Mouse (Mus musculus) limb, embryonic 15.5 days (tissue): ENCODE results near the gene Adam12. TPM values are rescaled to one million over a fixed set of nuclear protein-coding genes. Genes with fewer than 3 reads are reported as not detected.

Experiments used
- ATAC-seq: fragments of 200-750 bp; cut with Nextera tagmentation; 2 replicates; pipeline ENCODE4 v1.8.0; 2017; ENCODE audit warnings: low read depth, moderate TSS enrichment; ENCODE audit not compliant: insufficient number of reproducible peaks, low FRiP score, low TSS enrichment
- H3K27ac ChIP-seq: fragments of 300-500 bp; sonication (generic); 2 replicates; pipeline ENCODE4 v1.5.1; 2015; ENCODE audit warnings: moderate library complexity, mild to moderate bottlenecking, inconsistent platforms
- H3K27me3 ChIP-seq: fragments of 300-500 bp; sonication (generic); 2 replicates; pipeline ENCODE4 v1.6.1; 2015; ENCODE audit warnings: inconsistent platforms
- H3K36me3 ChIP-seq: fragments of 300-500 bp; sonication (generic); 2 replicates; pipeline ENCODE4 v1.6.1; 2015; ENCODE audit warnings: inconsistent platforms
- H3K4me1 ChIP-seq: fragments of 300-500 bp; sonication (generic); 2 replicates; pipeline ENCODE4 v1.6.1; 2015; ENCODE audit warnings: inconsistent platforms
- H3K4me2 ChIP-seq: fragments of 300-500 bp; sonication (generic); 2 replicates; pipeline ENCODE4 v1.6.1; 2015; ENCODE audit warnings: mild to moderate bottlenecking, inconsistent platforms
- H3K4me3 ChIP-seq: fragments of 300-500 bp; sonication (generic); 2 replicates; pipeline ENCODE4 v1.5.1; 2015; ENCODE audit warnings: mild to moderate bottlenecking, inconsistent platforms
- H3K9ac ChIP-seq: fragments of 300-500 bp; sonication (generic); 2 replicates; pipeline ENCODE4 v1.6.1; 2015; ENCODE audit warnings: inconsistent platforms
- H3K9me3 ChIP-seq: fragments of 300-500 bp; sonication (generic); 2 replicates; pipeline ENCODE4 v1.6.1; 2016; ENCODE audit warnings: inconsistent platforms
- WGBS: fragments of 180-500 bp; shearing (Covaris S2); methylation state at CpG from one replicate; pipeline ENCODE4 v1.1.7; 2015; 5-methylcytosine and 5-hydroxymethylcytosine counted together
- polyA plus RNA-seq: library from polyadenylated mRNA; unstranded; fragments of >200 nt; fragmentation: Nextera tagmentation; extraction: Ambion mirVana; gene quantifications from 2 replicates; pipeline ENCODE4 v1.2.1, GENCODE M21; 2015

Gene Adam12
- polyA plus RNA-seq, 1 experiment from 2014 or later: 8.1 TPM

DNA sequence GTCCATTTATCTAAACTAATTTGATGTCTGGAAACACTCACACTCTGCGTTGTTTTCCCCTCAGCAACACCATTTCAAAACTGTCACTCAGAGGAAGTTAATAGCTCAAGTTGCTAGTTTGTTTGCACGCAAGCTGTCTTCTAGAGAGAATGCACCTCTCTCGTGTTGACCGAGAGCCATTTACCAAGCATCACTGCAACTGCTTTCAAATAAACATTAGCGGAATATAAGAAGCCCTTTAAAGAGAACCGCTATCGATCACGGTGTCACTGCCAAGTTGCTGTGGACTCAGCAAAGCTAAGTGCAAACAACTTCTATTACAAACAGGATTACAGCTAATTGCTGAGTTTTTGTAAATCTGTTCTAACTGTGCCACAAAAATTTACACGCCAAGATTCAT is 87.8 kb downstream of the Adam12 start:
- H3K27me3 ChIP-seq: no peaks in the 10 kb centered on the region
- H3K4me1 ChIP-seq: peaks cover 6% of the 10 kb centered on the region
- no peak overlapping the region for H3K4me3 ChIP-seq
- H3K36me3 ChIP-seq: no peaks in the 10 kb centered on the region
- no peak overlapping the region for H3K27ac ChIP-seq
- no peak for ATAC-seq
- no peak overlapping the region for H3K9ac ChIP-seq
- H3K9me3 ChIP-seq: no peaks in the 10 kb centered on the region
- H3K4me2 ChIP-seq: no peak overlapping the region
- 82% methylated on average over 9 of the region's 9 CpGs for WGBS

DNA sequence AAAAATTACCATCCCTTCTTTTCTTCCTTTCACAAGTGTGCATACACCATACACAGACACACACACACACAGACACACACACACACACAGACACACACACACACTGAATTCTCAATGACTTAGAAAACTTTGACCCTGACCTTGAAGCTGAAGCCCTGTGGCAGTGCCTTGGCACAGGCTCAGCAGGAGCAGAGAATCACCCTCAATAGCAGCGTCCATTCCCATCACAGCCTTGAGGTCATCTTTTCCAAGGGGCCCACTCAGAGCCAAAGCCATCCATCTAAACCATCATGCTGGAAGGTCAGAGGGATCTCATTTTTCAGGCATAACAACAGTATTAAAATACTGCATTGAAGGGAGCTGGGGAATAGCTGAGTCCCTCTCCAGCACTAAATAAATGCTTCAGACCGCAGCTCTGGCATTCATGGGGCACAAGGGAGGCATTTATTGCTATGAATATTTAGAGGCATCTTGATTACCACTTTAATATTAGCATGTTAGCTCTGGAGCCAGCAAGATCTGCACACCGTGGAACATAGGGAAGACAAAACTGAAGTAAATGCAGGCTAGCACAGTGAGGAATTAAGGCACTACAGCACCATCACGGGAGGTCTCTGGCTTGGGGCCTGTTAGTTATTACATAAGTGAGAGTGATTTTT is 92.5 kb downstream of the Adam12 start:
- Histone ChIP-seq H3K9me3 (no peaks in the 10 kb centered on the region), H3K27ac (no peak overlapping the region), H3K27me3 (no peaks in the 10 kb centered on the region), H3K4me3 (no peak overlapping the region), H3K36me3 (no peaks in the 10 kb centered on the region), H3K4me2 (no peak overlapping the region), H3K4me1 (peaks cover 4% of the 10 kb centered on the region), H3K9ac (no peak overlapping the region)
- 0 out of 2 replicates have a peak, but pooled peaks have one; percentile 55 for ATAC-seq
- 41% methylated on average over 4 of the region's 4 CpGs for WGBS

DNA sequence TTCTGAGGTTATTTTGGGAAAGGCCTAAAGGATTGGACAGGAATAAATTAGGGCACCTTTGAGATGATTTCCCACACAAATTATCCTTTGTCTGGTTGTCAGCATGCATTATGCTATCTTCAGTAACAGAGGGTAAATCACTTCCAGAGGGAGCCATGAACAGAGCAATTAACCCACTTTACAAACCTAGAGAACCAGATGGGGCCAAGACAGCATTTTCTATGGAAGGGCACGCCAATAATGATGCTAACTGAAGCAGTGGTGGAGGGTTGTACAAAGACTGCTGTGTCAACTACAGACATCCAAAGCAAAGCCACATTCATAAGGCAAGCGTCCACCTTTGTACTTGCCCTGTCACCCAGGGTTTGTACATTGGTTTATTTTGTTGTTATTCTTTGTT is 99.6 kb downstream of the Adam12 start:
- H3K9me3 ChIP-seq: no peaks in the 10 kb centered on the region
- no peaks in the 10 kb centered on the region for H3K27me3 ChIP-seq
- H3K9ac ChIP-seq: no peak overlapping the region
- H3K27ac ChIP-seq: no peak overlapping the region
- ATAC-seq: no peak
- no peak overlapping the region for H3K4me3 ChIP-seq
- WGBS: 58% methylated on average over 2 of the region's 2 CpGs
- no peaks in the 10 kb centered on the region for H3K36me3 ChIP-seq
- no peak overlapping the region for H3K4me2 ChIP-seq
- no peaks in the 10 kb centered on the region for H3K4me1 ChIP-seq

DNA sequence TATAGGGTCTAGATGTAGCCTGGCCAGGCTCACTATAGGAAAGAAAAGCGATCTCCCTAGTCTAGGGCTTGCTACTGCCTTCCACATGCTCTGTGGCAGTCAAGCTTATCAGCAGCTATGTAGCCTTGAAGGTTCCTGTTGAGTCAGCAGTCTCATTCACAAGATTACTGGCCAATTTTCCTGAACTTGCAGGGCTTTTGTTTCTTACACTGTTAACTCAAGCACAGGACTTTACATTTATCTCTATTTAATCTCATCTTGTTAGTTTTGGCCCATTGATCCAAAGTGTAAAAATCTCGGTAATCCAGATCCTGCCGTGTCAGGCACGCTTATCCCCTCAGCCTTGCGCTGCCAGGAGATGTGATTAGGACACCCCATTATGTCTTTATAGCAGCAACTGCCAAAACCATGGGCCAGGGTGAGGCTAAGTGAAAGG is 103.8 kb downstream of the Adam12 start:
- H3K27me3 ChIP-seq: no peaks in the 10 kb centered on the region
- H3K9ac ChIP-seq: no peak overlapping the region
- H3K4me3 ChIP-seq: no peak overlapping the region
- H3K36me3 ChIP-seq: no peaks in the 10 kb centered on the region
- no peak overlapping the region for H3K4me2 ChIP-seq
- 80% methylated on average over 5 of the region's 5 CpGs for WGBS
- H3K9me3 ChIP-seq: no peaks in the 10 kb centered on the region
- H3K27ac ChIP-seq: no peak overlapping the region
- no peak for ATAC-seq
- no peaks in the 10 kb centered on the region for H3K4me1 ChIP-seq

DNA sequence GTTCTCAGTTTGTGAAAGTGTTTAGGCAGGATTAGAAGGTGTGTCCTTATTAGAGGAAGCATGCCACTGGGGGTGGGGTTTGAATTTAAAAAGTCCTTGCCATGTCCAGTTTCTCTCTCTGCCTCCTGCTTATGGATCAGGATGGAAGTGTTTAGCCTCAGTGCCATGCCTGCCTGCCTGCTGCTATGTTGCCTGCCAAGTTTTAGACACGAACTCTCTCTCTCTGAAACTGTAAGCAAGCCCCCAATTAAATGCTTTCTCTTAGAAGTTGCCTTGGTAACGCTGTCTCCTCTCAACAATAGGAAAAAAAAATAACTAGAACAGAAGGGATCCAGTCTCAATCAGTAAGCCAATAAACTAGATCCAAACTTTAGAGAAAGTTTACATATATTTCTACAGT is 110.5 kb downstream of the Adam12 start:
- ATAC-seq: no peak
- no peaks in the 10 kb centered on the region for H3K27me3 ChIP-seq
- no peak overlapping the region for H3K4me2 ChIP-seq
- no peaks in the 10 kb centered on the region for H3K4me1 ChIP-seq
- no peak overlapping the region for H3K4me3 ChIP-seq
- no peak overlapping the region for H3K9ac ChIP-seq
- WGBS: 42% methylated on average over 2 of the region's 2 CpGs
- H3K9me3 ChIP-seq: no peaks in the 10 kb centered on the region
- no peak overlapping the region for H3K27ac ChIP-seq
- no peaks in the 10 kb centered on the region for H3K36me3 ChIP-seq

DNA sequence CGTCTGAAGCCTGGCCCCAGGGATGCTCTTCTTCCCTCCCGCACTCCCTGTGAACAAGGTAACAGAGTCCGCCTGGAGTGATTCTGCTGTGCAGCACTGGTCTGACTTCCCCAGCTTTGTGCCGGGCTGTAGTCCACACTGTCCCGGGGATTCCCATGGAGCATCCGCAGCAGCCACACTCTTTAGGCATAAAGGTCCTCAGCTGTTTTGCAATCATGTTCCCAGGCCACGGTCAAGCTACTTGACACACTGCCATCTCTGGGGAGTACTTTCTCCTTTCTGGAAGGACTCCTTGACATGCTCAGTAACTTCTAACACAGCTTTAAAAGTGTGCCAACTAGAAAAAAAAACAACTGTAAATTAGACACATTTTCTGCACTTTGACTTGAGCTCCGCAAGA is 116.5 kb downstream of the Adam12 start:
- Histone ChIP-seq H3K4me1 (no peaks in the 10 kb centered on the region), H3K4me2 (no peak overlapping the region), H3K4me3 (no peak overlapping the region), H3K9me3 (no peaks in the 10 kb centered on the region), H3K36me3 (no peaks in the 10 kb centered on the region), H3K9ac (no peak overlapping the region), H3K27me3 (no peaks in the 10 kb centered on the region), H3K27ac (no peak overlapping the region)
- 83% methylated on average over 8 of the region's 8 CpGs for WGBS
- ATAC-seq: no peak

DNA sequence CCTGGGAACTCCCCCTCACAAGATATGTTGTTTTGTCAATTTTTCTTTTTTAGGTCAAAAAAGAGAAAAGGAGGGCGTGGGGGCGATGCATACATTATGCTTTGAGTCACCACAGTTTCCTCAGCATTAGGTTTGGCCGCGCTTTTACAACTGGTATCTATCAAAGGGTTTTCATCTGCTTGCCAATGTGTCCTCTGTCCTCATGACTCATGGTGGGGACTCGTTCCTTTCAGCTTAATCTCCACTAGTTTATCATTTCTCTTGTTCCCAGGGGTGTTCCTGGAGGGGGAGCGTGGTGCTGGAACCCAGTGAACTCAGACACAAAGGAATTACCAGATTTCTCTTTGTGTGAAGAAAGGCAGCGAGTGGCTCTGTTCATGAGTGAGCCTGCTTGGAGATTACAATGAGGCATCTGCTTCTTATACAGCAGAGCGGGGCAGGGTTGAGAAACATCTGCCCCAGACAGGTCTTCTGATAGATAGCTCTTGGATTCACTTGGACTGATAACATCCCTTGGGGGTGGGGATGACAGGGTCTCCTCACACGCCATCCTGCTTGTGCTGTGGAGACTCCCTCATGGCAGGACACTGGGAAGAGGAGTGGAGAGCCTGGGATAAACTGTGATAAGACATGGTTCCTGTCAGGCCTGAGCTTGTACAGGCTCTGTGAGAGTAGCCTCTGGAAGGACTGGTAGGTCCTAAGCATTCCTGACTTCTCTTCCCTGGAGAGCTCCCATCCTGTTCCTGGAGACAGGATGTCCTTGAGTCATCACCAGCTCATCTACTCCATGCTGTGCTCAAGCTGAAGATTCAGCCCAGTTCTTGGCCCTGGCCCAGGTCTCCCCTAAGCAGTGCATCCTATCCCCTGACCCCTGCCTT is 117.4 kb downstream of the Adam12 start:
- Histone ChIP-seq H3K27ac (no peak overlapping the region), H3K9me3 (no peaks in the 10 kb centered on the region), H3K4me2 (no peak overlapping the region), H3K9ac (no peak overlapping the region), H3K4me3 (no peak overlapping the region), H3K4me1 (no peaks in the 10 kb centered on the region), H3K27me3 (no peaks in the 10 kb centered on the region), H3K36me3 (no peaks in the 10 kb centered on the region)
- ATAC-seq: no peak
- WGBS: 71% methylated on average over 9 of the region's 9 CpGs

DNA sequence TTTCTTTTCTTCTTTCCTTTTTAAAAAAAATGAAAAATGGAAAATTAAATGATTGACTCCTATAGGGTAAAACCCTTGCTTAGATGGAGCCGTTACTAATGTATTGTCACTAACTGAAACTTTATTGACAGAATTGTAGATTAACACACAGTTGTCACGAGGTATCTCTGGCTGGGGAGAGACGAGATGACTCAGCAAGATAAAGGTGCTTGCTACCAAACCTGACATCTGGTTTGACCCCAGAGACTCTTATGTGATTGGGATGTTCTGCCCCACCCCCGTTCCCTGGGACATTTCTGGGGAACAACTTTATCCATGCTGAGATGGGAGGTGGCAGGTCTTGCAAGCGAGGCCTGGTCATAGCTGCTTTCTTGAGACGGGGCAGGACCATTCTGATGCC is 118.1 kb downstream of the Adam12 start:
- ATAC-seq: no peak
- H3K27me3 ChIP-seq: no peaks in the 10 kb centered on the region
- no peaks in the 10 kb centered on the region for H3K36me3 ChIP-seq
- H3K9ac ChIP-seq: no peak overlapping the region
- H3K4me1 ChIP-seq: no peaks in the 10 kb centered on the region
- no peaks in the 10 kb centered on the region for H3K9me3 ChIP-seq
- no peak overlapping the region for H3K4me2 ChIP-seq
- no peak overlapping the region for H3K4me3 ChIP-seq
- no peak overlapping the region for H3K27ac ChIP-seq
- WGBS: 72% methylated on average over 6 of the region's 6 CpGs

DNA sequence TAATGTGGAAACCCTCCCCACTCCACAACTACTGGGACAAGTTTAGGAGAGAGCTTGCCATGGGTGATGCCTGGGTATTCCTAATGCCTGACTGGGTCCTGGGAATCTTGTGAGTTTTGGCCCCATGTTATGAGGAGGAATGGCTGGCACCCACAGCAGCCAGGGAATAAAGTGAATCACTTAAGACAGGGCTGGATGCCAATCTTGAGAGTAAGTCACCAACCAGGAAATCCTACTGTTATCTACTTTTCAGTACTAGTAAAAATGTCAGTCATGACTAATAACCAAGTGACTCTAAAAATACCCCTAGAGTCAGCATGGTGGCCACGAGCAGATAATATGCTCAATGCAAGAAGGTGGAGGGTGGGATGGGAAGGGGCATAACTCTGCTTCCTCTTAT is 121.8 kb downstream of the Adam12 start:
- WGBS: 76% methylated on average over 1 of the region's 1 CpGs
- Histone ChIP-seq H3K36me3 (no peaks in the 10 kb centered on the region), H3K27ac (no peak overlapping the region), H3K27me3 (no peaks in the 10 kb centered on the region), H3K4me2 (no peak overlapping the region), H3K9ac (no peak overlapping the region), H3K4me1 (no peaks in the 10 kb centered on the region), H3K9me3 (no peaks in the 10 kb centered on the region), H3K4me3 (no peak overlapping the region)
- no peak for ATAC-seq

DNA sequence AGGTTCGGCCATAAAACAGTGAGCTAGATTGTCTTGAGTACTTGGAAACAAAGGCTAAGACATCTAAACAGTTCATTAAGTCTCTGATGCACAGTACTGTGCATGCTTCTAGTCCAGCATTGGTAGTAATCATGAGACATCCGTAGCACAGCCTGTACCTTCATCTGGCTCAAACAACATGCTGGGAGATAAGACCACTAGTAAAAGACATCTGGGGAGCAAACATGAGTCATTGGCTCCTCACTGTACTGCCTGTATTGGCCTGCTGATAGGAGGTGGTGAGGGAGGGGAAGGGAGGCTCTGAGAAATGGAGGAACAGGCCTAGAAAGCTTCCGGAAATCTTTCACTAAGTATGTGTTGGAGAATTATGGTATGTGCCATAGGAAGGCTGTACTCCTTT is 124.1 kb downstream of the Adam12 start:
- no peak overlapping the region for H3K27ac ChIP-seq
- no peak overlapping the region for H3K9ac ChIP-seq
- H3K4me1 ChIP-seq: no peaks in the 10 kb centered on the region
- no peak overlapping the region for H3K4me2 ChIP-seq
- H3K27me3 ChIP-seq: no peaks in the 10 kb centered on the region
- no peak for ATAC-seq
- H3K4me3 ChIP-seq: no peak overlapping the region
- H3K9me3 ChIP-seq: no peaks in the 10 kb centered on the region
- WGBS: 78% methylated on average over 3 of the region's 3 CpGs
- no peaks in the 10 kb centered on the region for H3K36me3 ChIP-seq

DNA sequence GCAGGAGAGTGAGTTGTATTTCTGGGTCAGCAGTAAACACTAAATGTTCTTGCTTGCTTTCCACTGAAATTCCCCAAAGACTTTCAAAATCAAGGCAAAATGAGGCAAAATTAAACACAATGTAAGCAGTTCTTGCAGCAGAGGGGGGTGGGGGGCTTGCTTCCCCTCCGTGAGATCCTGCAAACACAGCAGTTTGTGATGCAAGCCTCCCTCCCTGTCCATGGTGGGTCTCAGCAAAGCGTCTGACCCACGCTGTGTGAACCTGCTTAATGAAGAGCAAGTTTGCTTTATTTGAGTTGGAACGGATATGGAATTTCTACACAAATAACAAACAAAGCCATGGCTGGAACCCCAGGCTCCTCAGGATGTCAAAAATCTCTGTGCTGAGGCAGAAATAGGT is 132.9 kb downstream of the Adam12 start:
- Histone ChIP-seq H3K27ac (no peak overlapping the region), H3K9ac (no peak overlapping the region), H3K4me1 (peaks cover 7% of the 10 kb centered on the region), H3K4me3 (no peak overlapping the region), H3K9me3 (no peaks in the 10 kb centered on the region), H3K36me3 (no peaks in the 10 kb centered on the region), H3K27me3 (no peaks in the 10 kb centered on the region), H3K4me2 (no peak overlapping the region)
- 43% methylated on average over 4 of the region's 4 CpGs for WGBS
- no peak for ATAC-seq

DNA sequence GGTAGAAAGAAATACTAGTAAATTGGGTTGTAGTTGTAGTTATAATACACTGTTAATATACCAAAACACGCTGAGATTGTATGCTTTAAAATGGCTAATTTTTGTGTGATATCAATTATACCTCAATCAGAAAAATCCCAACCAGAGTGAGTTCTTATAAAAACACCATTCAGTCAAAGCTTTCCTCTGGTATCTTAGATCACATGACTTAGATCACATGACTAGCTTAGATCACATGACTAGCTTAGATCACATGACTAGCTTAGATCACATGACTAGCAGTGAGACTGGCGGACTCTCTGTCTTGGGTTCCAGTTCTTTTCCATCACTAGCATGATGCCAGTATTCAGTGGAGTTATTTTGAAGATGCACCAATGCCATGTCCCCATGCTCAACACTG is 134.1 kb downstream of the Adam12 start:
- WGBS: 93% methylated on average over 2 of the region's 2 CpGs
- no peak for ATAC-seq
- Histone ChIP-seq H3K9ac (no peak overlapping the region), H3K27ac (no peak overlapping the region), H3K4me1 (peaks cover 9% of the 10 kb centered on the region), H3K36me3 (no peaks in the 10 kb centered on the region), H3K9me3 (no peaks in the 10 kb centered on the region), H3K4me3 (no peak overlapping the region), H3K27me3 (no peaks in the 10 kb centered on the region), H3K4me2 (no peak overlapping the region)
